Mouse (Mus musculus) CD8-positive naive resting alpha-beta T cell, adult 2 months (primary cell): ENCODE data around the gene Slc35c2.

Experiments
- DNase-seq, 2 experiments: peaks; one replicate each; pipeline ENCODE4 v3.0.0; 2022; ENCODE audit warnings: low read depth in 2 of 2, low spot score in 2 of 2

The Slc35c2 gene

DNA sequence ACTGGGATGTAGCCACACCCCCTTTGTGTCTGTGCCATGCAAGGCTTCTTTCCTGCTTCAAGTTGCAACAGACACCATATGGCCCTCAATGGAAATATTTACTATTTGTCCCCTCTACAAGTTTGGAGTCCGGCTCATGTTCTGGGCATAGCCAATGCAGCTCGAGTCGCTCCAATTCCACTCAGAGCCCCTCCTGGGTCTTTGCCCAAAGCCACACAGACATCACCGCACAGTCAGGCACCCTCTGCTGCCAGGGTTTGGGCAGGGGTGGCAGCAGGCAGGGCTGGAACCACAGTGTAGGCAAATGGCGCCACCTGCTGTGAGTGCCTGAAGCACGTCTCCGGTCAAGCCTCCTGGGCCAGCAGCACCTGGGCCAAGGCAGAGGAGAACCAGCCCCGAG lies 11.8 kb downstream of the Slc35c2 start:
- peak in 1 of 2 experiments; percentile 20 for DNase-seq

DNA sequence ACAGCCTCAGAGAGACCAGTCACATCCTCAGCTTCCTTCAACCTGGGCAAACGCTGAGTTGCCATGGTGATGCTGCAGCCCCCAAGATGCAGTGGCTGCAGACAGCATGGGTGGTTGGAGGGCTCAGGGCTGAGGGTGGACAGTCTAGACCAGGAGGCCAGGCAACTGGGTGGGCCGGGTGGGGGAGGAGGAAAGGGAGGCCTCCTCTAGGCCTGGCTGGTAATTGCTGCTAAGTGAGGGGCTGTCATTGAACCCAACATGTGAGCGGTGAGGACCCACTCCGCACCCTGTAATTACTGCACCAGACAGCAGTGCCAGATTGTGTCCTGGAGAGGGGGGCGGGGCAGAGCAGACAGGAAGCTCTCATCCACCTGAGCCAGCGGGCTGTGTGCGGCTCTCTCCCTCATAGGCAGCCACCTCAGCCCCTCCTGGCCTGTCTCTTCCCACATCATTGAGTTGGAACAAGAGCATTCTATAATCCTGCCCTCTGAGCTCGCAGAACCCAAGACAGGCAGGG lies 12.5 kb downstream of the Slc35c2 start:
- no peak for DNase-seq

GRCm38 (mm10) chr2:165273589-165273988 lies 14.1 kb downstream of the Slc35c2 start:
- DNase-seq, result no peak

- no peak for DNase-seq
Measured at GRCm38 (mm10) chr2:165271326-165271725, 16.3 kb downstream of the Slc35c2 start.

DNA sequence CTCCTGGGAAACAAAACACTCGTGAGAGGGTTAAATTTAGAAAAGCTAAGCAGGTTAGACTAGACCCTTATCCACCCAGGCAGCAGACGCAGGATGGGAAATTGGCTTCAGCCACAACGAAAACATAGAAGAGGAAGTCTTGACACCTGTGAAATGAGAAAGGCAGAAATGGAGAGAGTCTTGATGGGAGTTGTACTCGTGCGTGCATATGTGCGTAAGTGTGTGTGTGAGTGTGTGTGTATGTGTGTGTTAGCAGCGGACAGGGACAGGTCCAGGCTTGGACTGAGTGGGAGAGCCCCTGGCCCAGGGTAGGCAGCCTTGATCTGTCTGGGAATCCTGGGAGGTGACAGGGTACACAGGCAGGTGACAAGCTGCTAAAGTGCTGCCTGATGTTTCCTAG lies 16.8 kb downstream of the Slc35c2 start:
- no peak for DNase-seq

GRCm38 (mm10) chr2:165266739-165267138 lies 20.9 kb downstream of the Slc35c2 start:
- no peak for DNase-seq

- no peak for DNase-seq
Measured at GRCm38 (mm10) chr2:165263861-165264260, 23.8 kb downstream of the Slc35c2 start.

- no peak for DNase-seq
Measured at GRCm38 (mm10) chr2:165262274-165262990, 25.2 kb downstream of the Slc35c2 start.

DNA sequence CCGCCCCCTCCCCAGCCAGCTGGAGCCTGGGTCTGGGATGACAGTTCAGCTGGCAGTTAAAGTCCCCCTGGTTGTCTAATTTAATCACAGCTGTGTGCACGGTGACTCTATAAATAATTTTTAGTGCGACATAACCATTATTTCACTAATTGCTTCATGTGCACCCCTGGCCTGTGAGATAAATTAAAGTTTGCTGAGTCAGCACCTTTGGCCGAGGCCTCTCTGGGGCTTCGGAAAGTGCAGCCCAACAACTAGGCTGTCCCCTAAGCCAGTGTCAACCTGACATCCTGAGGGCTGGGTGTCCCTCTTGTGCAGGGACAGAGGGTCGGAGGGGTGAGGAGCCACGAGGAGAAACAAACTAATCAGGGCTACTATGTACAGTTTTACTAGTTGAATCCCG lies 27.8 kb downstream of the Slc35c2 start:
- no peak for DNase-seq

DNA sequence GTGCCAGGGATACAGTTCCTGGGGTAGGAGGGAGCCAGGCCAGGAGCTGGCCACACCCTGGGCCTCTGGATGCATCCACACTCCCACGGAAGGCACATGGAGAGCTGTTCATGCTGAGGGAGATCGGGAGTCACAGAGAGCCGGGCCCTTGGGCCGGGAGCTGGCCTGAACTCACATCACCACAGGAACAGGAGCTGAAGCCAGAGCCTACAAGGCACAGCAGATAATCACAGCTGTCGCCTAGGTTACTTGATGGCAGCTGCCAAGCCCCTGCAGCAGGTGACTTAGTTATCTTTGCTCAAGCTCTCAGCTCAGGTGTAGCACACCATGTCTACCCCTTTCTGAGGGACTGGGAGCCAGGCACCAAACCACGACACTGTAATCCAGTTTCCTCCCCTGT lies 29.3 kb downstream of the Slc35c2 start:
- DNase-seq, result no peak

GRCm38 (mm10) chr2:165257151-165257834 lies 30.4 kb downstream of the Slc35c2 start:
- no peak for DNase-seq

DNA sequence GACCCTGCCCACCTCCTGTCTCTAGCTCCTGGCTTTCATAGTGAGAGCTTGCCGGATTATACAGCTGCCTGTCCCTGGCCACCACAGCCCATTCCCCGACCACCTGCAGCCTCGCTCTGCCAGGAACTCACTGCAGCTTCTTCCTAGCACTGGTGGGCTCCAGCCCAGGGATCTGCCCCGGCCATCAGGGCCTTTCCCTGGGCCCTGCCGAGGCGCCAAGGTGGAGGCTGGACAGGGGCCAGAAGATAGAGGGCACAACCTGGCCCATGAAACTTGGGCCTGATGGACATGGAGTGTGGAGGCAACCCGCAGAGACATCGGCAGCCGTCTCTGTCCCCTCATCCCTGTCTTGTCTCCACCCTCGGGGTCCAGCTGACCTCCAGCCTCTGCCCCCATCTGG lies 31.5 kb downstream of the Slc35c2 start:
- DNase-seq, result no peak

- DNase-seq, result no peak
Measured at GRCm38 (mm10) chr2:165253867-165254266, 33.8 kb downstream of the Slc35c2 start.

- no peak for DNase-seq
Measured at GRCm38 (mm10) chr2:165253269-165253668, 34.4 kb downstream of the Slc35c2 start.

GRCm38 (mm10) chr2:165252801-165253200 lies 34.9 kb downstream of the Slc35c2 start:
- no peak for DNase-seq

- no peak for DNase-seq
Measured at GRCm38 (mm10) chr2:165252381-165252780, 35.3 kb downstream of the Slc35c2 start.

- no peak for DNase-seq
Measured at GRCm38 (mm10) chr2:165250903-165251302, 36.8 kb downstream of the Slc35c2 start.

- no peak for DNase-seq
Measured at GRCm38 (mm10) chr2:165248967-165249366, 38.7 kb downstream of the Slc35c2 start.

GRCm38 (mm10) chr2:165246349-165246748 lies 41.3 kb downstream of the Slc35c2 start:
- no peak for DNase-seq

DNA sequence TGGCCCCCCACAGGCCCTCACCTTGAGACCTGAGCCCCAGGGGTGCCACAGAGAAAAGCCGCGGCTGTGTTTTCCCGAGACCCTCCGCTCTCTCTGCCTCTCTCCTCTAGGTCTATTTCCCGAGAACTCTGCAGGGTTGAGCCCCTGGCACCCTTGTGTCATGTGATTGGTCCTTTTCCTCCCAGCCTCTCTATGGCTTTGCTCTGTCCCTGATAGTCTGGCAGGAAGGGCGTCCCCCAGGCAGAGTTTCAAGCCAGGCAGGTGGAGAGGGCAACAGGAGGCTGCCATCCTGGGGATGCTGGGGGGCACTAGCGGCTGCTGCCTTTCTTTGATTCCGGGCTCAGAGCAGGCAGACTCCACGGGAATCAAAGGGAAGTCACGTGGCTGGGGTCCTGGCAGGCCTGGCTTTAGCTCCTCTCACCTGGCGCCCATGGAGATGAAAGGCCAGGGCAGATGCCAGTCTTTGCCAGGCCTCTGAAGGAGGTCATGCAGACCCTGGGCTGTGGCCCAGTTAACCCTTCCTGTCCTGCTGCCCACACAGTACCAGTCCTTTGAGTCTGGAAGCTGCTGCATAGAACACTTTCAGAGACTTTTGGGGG lies 44.4 kb downstream of the Slc35c2 start:
- DNase-seq, result no peak

DNA sequence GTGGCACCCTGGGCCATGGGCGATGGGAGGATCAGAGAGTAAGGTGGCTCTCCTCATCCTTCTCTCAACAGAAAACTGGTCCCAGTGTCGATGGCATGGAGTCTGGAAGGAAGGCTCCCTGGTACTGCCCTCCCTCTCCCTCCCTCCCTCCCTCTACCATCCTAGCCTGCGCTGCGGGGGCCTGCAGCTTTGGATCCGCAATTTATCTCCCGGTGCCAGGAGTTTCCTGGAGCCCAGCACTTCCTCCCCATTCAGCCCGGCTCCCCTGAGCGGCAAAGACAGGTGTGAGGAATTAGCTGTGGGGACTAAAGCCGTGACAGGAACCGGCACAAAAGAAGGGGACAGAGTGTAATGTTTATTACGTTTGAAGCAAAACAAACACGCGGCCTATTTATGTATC lies 45.1 kb downstream of the Slc35c2 start:
- no peak for DNase-seq

DNA sequence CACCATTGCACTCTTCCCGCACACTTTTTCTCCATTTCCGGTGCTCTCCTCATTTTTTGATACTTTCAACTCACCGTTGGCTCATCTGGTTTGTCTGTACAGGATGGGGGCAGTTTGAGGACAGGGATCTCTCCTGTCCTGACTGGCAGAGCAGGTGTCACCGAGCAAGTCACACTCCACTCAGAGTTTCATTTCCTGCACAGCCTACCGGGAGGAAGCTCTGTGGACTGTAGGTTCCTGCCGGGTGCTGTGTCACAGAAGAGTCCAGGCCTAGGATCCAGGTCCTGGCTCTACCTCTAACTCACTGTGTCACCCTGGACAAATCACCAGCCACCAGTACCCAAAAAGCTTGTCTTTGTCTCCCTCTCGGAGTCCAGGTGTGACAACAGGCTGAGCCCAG lies 45.9 kb downstream of the Slc35c2 start:
- no peak for DNase-seq
